Mouse (Mus musculus): ENCODE measurements at regions not wholly inside any gene's neighbourhood (a gene's known extent, or its start where the extent isn't known, plus 50 kb on each side); places are given as distances from the start of the nearest gene placed in this dataset.

DNA sequence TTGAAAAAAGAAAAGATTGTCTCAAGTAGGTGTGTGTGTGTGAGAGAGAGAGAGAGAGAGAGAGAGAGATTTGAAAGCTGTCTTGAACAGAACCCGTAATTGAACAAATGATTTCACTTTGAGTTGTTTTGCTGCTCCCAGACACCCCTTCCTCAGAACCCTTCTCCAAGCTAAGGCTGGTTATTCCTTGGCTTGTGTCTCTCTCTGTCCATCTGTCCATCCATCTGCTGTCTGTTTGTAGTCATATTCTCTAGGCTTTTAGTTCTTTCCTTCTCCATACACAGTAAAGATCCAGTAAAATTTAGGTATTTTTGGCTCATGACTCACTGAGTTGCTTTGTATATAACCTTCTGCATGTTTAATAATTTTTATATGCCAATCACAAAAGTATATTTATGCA lies 144.7 kb downstream of the Tmem161b start:
- no peak overlapping the region for H3K4me3 ChIP-seq
- DNase-seq (ENCODE audit: low spot score in 2 of 2), result no peak
- H3K27ac ChIP-seq, result peak overlapping the region; percentile 3; the same call in 1 of the 2 replicates
- TF ChIP-seq CTCF (conservative IDR thresholded peaks at IDR 0.05), result no peak

- Histone ChIP-seq H3K27ac (no peak overlapping the region), H3K4me3 (no peak overlapping the region)
- DNase-seq (ENCODE audit: low spot score in 2 of 2), result no peak
- TF ChIP-seq CTCF (conservative IDR thresholded peaks at IDR 0.05), result no peak
Measured at GRCm38 (mm10) chr13:84368225-84368624, 146.1 kb downstream of the Tmem161b start.

DNA sequence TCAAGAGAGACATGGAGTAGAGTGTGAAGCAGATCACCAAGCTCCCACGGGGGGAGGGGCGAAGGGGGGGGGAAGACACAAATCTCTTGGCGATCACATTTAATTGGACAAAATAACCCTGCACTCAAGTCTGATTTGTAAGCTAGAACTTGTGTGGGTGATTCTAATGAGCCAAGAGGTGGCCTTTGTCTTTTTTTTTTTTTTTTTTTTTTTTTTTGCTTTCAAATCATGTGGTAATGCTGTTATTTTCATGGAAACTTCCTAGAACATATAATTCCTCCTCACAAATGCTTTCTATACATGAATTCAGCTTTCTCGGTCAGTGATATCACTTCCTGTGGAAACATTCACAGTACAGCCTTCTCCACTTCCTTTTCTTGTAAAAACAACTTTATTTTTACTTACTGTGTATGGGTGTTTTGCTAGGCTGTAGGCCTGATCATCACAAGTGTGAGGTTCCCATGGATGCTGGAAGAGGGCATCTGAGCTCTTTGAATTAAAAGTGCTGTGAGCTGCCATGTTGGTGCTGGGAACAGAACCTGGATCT lies 152.7 kb downstream of the Tmem161b start:
- Histone ChIP-seq H3K27ac (no peak overlapping the region), H3K4me3 (no peak overlapping the region)
- no peak for DNase-seq (ENCODE audit: low spot score in 2 of 2)
- TF ChIP-seq CTCF (conservative IDR thresholded peaks at IDR 0.05), result no peak

- TF ChIP-seq CTCF (conservative IDR thresholded peaks at IDR 0.05), result no peak
- no peak overlapping the region for H3K4me3 ChIP-seq
- no peak overlapping the region for H3K27ac ChIP-seq
- DNase-seq (ENCODE audit: low spot score in 2 of 2), result no peak
Measured at GRCm38 (mm10) chr13:84375941-84376340, 153.8 kb downstream of the Tmem161b start.

- H3K4me3 ChIP-seq, result no peak overlapping the region
- no peak for DNase-seq (ENCODE audit: low spot score in 2 of 2)
- no peak overlapping the region for H3K27ac ChIP-seq
- TF ChIP-seq CTCF (conservative IDR thresholded peaks at IDR 0.05), result no peak
Measured at GRCm38 (mm10) chr13:84378553-84379332, 156.6 kb downstream of the Tmem161b start.

- H3K4me3 ChIP-seq, result no peak overlapping the region
- no peak for TF ChIP-seq CTCF (conservative IDR thresholded peaks at IDR 0.05)
- H3K27ac ChIP-seq, result no peak overlapping the region
- DNase-seq (ENCODE audit: low spot score in 2 of 2), result no peak
Measured at GRCm38 (mm10) chr13:84391554-84391953, 169.5 kb downstream of the Tmem161b start.

GRCm38 (mm10) chr13:84398476-84399344 lies 176.6 kb downstream of the Tmem161b start:
- Histone ChIP-seq H3K27ac (peak overlapping the region; percentile 90), H3K4me3 (no peak overlapping the region)
- TF ChIP-seq CTCF (conservative IDR thresholded peaks at IDR 0.05), result no peak
- no peak for DNase-seq (ENCODE audit: low spot score in 2 of 2)

DNA sequence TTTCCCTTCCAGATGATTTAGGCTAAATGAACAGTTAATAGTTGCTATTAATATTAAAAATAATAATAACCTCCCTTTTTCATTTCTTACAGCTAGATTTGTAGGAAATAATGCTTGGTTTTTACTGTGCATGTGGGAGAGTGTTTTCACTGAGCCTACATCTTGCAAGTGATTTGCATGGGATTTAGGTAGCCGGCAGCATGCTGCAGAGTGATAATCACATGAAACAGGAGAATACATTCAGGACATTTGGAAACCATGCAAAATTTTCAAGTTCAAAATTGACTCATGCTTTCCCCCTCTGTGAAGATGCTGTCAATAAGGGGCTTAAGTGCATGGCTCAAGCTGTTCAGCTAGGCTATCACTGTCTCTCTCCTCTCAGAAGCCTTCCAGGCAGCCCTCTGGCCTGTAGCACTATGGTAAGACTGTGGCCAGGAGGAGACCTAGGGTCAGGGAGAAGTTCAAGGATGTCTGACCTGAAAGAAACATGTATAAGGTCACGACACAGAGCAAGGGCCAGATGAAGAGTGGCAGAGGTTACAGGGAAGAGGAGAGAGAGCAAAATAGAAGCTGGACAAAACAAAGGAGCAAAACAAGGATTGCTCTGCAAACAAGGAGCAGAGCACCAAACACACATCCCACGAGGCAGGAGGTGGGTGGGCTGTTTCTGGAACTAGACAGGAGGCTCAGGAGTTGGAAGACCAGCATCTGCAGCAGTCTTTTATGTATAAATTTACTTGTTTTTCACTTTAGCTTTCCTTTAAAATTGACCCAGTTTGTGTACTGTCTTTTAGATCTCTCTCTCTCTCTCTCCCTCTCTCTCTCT lies 177.5 kb downstream of the Tmem161b start:
- no peak for TF ChIP-seq CTCF (conservative IDR thresholded peaks at IDR 0.05)
- H3K4me3 ChIP-seq, result no peak overlapping the region
- peak; percentile 15 to 18 for DNase-seq (ENCODE audit: low spot score in 2 of 2)
- H3K27ac ChIP-seq, result peak overlapping the region; percentile 90

DNA sequence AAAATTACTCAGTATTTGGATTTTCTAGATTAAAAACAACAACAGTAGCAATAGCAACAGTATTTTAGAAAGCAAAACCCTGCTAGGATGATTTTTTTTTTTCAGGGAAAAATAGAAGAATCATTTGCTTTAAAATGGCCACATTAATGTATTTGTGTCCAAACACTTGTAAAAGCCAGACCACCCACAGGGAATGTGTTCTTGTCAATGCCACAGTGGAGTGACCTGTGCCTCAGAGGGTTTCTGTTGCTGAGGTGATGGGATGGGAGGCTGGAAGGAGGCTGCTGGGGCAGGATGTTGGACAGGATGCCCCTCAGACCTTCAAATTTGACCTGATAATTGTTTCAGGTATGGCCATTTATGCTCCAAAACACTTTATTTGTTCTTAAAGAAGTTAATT lies 178.9 kb downstream of the Tmem161b start:
- H3K4me3 ChIP-seq, result no peak overlapping the region
- H3K27ac ChIP-seq, result peak overlapping the region; percentile 33; the same call in 1 of the 2 replicates
- DNase-seq (ENCODE audit: low spot score in 2 of 2), result no peak
- no peak for TF ChIP-seq CTCF (conservative IDR thresholded peaks at IDR 0.05)

DNA sequence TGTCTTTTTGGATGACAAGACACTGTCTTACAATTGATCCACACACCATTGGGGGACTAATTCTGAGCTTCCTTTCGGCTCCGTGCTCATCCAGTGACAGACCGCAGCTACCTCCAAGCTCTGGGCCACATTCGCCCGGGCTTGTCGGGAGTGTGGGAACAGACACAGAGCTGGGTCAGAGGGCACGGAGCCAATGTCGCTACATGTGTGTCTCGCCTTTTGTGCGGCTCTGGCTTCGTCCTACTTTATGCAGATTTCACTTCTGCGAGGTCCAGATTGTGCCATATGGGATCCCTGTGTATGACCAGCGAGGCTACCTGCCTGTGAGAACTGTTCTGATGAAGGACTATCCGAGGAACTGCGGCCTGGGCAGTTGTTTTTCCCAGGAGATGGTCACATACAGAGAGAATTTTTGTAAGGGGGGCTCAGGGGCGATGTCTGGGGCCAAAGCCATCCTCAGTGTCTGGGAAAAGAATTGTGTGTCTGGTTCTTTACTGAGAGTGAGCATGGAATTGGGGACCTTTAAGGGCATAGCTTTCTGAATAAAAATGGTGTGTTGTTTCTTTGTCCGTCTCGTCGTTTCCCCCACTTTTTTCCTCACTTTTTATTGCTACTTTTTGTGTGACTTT lies 182.6 kb downstream of the Tmem161b start:
- no peak for DNase-seq (ENCODE audit: low spot score in 2 of 2)
- Histone ChIP-seq H3K4me3 (peak overlapping the region; percentile 29; the same call in 1 of the 2 replicates), H3K27ac (peak overlapping the region; percentile 76)
- no peak for TF ChIP-seq CTCF (conservative IDR thresholded peaks at IDR 0.05)

DNA sequence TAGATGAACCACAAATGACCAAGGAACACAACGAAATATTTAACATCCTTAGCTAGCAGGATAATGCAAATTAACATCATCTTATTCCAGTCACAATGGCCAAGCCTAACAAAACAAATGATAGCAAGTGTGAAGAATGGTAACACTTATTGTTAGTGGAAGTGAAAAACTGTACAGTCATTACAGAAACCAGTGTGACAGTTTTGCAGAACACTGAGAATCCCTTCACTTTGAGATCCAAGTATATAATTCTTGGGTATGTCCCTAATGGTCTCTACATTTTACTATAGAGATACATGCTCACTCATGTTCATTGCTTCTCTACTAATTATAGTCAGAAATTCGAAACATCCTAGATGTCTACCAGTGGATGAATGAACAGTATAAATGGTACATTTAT lies 212.3 kb downstream of the Tmem161b start:
- no peak for DNase-seq (ENCODE audit: low spot score in 2 of 2)
- TF ChIP-seq CTCF (conservative IDR thresholded peaks at IDR 0.05), result no peak
- Histone ChIP-seq H3K4me3 (no peak overlapping the region), H3K27ac (no peak overlapping the region)

Measured in layer of hippocampus, adult 2 months (tissue).